Mouse (Mus musculus): ENCODE results near the gene Ccnt1.

- TF ChIP-seq CTCF (IDR thresholded peaks at IDR 0.05; ENCODE audit: control insufficient read depth, insufficient read depth, insufficient read length) (no peak), USF1 (IDR thresholded peaks at IDR 0.05; ENCODE audit: low read depth) (no peak), MAX (IDR thresholded peaks at IDR 0.05) (no peak), CEBPB (IDR thresholded peaks at IDR 0.05; ENCODE audit: low read depth) (no peak)
Measured at GRCm38 (mm10) chr15:98582410-98582809, 11.7 kb upstream of the Ccnt1 start.
